Mouse (Mus musculus): Measurements from ENCODE around the gene Itgb1bp2. TPM values are rescaled to one million over a fixed set of nuclear protein-coding genes. Genes with fewer than 3 reads are reported as not detected.
A peak's percentile ranks its signal among the peaks of the same experiment; 100 is the strongest.

Itgb1bp2 gene
- total RNA-seq (2014; rRNA removed) = 0.40 and 1.2 TPM in 2 replicates
- polyA plus RNA-seq (2012; rRNA removed) = 0.10 and 0.28 TPM in 2 replicates

GRCm38 (mm10) chrX:101448886-101449475 is at the start of gene Itgb1bp2:
Gene Itgb1bp2 (plus strand): TSS chrX:101449088.
- no peak within 1 kb of the TSS for H3K9ac ChIP-seq (ENCODE audit: low read depth, low read length)
- H3K36me3 ChIP-seq (ENCODE audit: control insufficient read depth, insufficient read depth, low read length) = peaks cover 23% of the 10 kb centered on the region
- no peak within 1 kb of the TSS for H3K27ac ChIP-seq (replicated peaks; ENCODE audit: insufficient read depth, low read depth, low read length)
- TF ChIP-seq CTCF (IDR thresholded peaks at IDR 0.05; ENCODE audit: low read depth, low read length) (no peak), POLR2A (IDR thresholded peaks at IDR 0.05; ENCODE audit: extremely low read depth, insufficient read depth, low read length) (no peak)
- no peaks in the 10 kb centered on the region for H3K4me1 ChIP-seq (ENCODE audit: control insufficient read depth, insufficient read depth, low read length)
- H3K4me3 ChIP-seq (ENCODE audit: insufficient read depth, low read depth, low read length) = no peak within 1 kb of the TSS
- no peaks in the 10 kb centered on the region for H3K27me3 ChIP-seq (ENCODE audit: control insufficient read depth, insufficient read depth, low read length)
- no peak for DNase-seq (ENCODE audit: extremely low read depth, low read depth, low spot score)
- no peaks in the 10 kb centered on the region for H3K79me2 ChIP-seq (ENCODE audit: control insufficient read depth, insufficient read depth, low read length)
- 72% methylated on average over 4 of the region's 4 CpGs for WGBS

GRCm38 (mm10) chrX:101418946-101419724 is 29.8 kb upstream of the Itgb1bp2 start:
- no peaks in the 10 kb centered on the region for H3K27me3 ChIP-seq (ENCODE audit: control insufficient read depth, insufficient read depth, low read length)
- peak overlapping the region; percentile 99 for H3K4me3 ChIP-seq (ENCODE audit: insufficient read depth, low read depth, low read length)
- peak overlapping the region; percentile 64 for H3K27ac ChIP-seq (replicated peaks; ENCODE audit: insufficient read depth, low read depth, low read length)
- peak overlapping the region; percentile 98 for H3K9ac ChIP-seq (ENCODE audit: low read depth, low read length)
- DNase-seq (ENCODE audit: extremely low read depth, low read depth, low spot score) = no peak
- TF ChIP-seq CTCF (IDR thresholded peaks at IDR 0.05; ENCODE audit: low read depth, low read length) (peak; percentile 53), POLR2A (IDR thresholded peaks at IDR 0.05; ENCODE audit: extremely low read depth, insufficient read depth, low read length) (no peak)
- H3K4me1 ChIP-seq (ENCODE audit: control insufficient read depth, insufficient read depth, low read length) = no peaks in the 10 kb centered on the region
- H3K79me2 ChIP-seq (ENCODE audit: control insufficient read depth, insufficient read depth, low read length) = no peaks in the 10 kb centered on the region
- 2% methylated on average over 29 of the region's 36 CpGs for WGBS
- no peaks in the 10 kb centered on the region for H3K36me3 ChIP-seq (ENCODE audit: control insufficient read depth, insufficient read depth, low read length)

GRCm38 (mm10) chrX:101419725-101420699 is 28.9 kb upstream of the Itgb1bp2 start:
- Histone ChIP-seq H3K9ac (ENCODE audit: low read depth, low read length) (peak overlapping the region; percentile 98), H3K4me3 (ENCODE audit: insufficient read depth, low read depth, low read length) (peak overlapping the region; percentile 99), H3K27me3 (ENCODE audit: control insufficient read depth, insufficient read depth, low read length) (no peaks in the 10 kb centered on the region), H3K4me1 (ENCODE audit: control insufficient read depth, insufficient read depth, low read length) (no peaks in the 10 kb centered on the region), H3K27ac (replicated peaks; ENCODE audit: insufficient read depth, low read depth, low read length) (peak overlapping the region; percentile 64), H3K79me2 (ENCODE audit: control insufficient read depth, insufficient read depth, low read length) (no peaks in the 10 kb centered on the region), H3K36me3 (ENCODE audit: control insufficient read depth, insufficient read depth, low read length) (no peaks in the 10 kb centered on the region)
- TF ChIP-seq POLR2A (IDR thresholded peaks at IDR 0.05; ENCODE audit: extremely low read depth, insufficient read depth, low read length) = 0 out of 2 replicates have a peak, but pooled peaks have one; percentile 37
- no peak for TF ChIP-seq CTCF (IDR thresholded peaks at IDR 0.05; ENCODE audit: low read depth, low read length)
- DNase-seq (ENCODE audit: extremely low read depth, low read depth, low spot score) = peak; percentile 58
- 2% methylated on average over 52 of the region's 54 CpGs for WGBS

- peak within 1 kb of the TSS; percentile 50; the same call in 1 of the 2 replicates for H3K27ac ChIP-seq (replicated peaks; ENCODE audit: insufficient read depth, low read depth, low read length)
- H3K4me3 ChIP-seq (ENCODE audit: insufficient read depth, low read depth, low read length) = peak within 1 kb of the TSS; percentile 99
- H3K9ac ChIP-seq (ENCODE audit: low read depth, low read length) = peak within 1 kb of the TSS; percentile 79
- H3K79me2 ChIP-seq (ENCODE audit: control insufficient read depth, insufficient read depth, low read length) = no peaks in the 10 kb centered on the region
- H3K36me3 ChIP-seq (ENCODE audit: control insufficient read depth, insufficient read depth, low read length) = no peaks in the 10 kb centered on the region
- no peaks in the 10 kb centered on the region for H3K27me3 ChIP-seq (ENCODE audit: control insufficient read depth, insufficient read depth, low read length)
- no peak for DNase-seq (ENCODE audit: extremely low read depth, low read depth, low spot score)
- no peaks in the 10 kb centered on the region for H3K4me1 ChIP-seq (ENCODE audit: control insufficient read depth, insufficient read depth, low read length)
- TF ChIP-seq CTCF (IDR thresholded peaks at IDR 0.05; ENCODE audit: low read depth, low read length) (no peak), POLR2A (IDR thresholded peaks at IDR 0.05; ENCODE audit: extremely low read depth, insufficient read depth, low read length) (no peak)
- 62% methylated on average over 4 of the region's 4 CpGs for WGBS
Measured at GRCm38 (mm10) chrX:101420700-101421095, 28.2 kb upstream of the Itgb1bp2 start, which contains the start of gene Zmym3. Gene Zmym3 (minus strand): TSS chrX:101420849.

- Histone ChIP-seq H3K27ac (replicated peaks; ENCODE audit: insufficient read depth, low read depth, low read length) (no peak overlapping the region), H3K4me3 (ENCODE audit: insufficient read depth, low read depth, low read length) (no peak overlapping the region), H3K36me3 (ENCODE audit: control insufficient read depth, insufficient read depth, low read length) (no peaks in the 10 kb centered on the region), H3K9ac (ENCODE audit: low read depth, low read length) (no peak overlapping the region), H3K79me2 (ENCODE audit: control insufficient read depth, insufficient read depth, low read length) (no peaks in the 10 kb centered on the region), H3K27me3 (ENCODE audit: control insufficient read depth, insufficient read depth, low read length) (no peaks in the 10 kb centered on the region), H3K4me1 (ENCODE audit: control insufficient read depth, insufficient read depth, low read length) (no peaks in the 10 kb centered on the region; the same call in 1 of the 2 replicates)
- 83% methylated on average over 2 of the region's 2 CpGs for WGBS
- DNase-seq (ENCODE audit: extremely low read depth, low read depth, low spot score) = no peak
- TF ChIP-seq CTCF (IDR thresholded peaks at IDR 0.05; ENCODE audit: low read depth, low read length) = no peak
- no peak for TF ChIP-seq POLR2A (IDR thresholded peaks at IDR 0.05; ENCODE audit: extremely low read depth, insufficient read depth, low read length)
Measured at GRCm38 (mm10) chrX:101423462-101423861, 25.4 kb upstream of the Itgb1bp2 start.
